ENCODE assay signal across 15 mouse cellular contexts in genomic region chr15:79370281-79370843, GRCm38 (mm10). TPM values are rescaled to one million over a fixed set of nuclear protein-coding genes. Genes with fewer than 3 reads are reported as not detected.
DNase-seq lines count a peak whose midpoint lies in the region; ATAC-seq and TF ChIP-seq lines count a peak whose summit lies in the region.
"Had no signal": no experiment of that assay in that cellular context is flagged by ENCODE, and none has a peak within 500 bp of the region (broad histone marks: within the 10 kb centered on the region; RNA-seq: fewer than 3 reads in every experiment).

No protein-coding gene starts in this region.

- TF ChIP-seq POLR2A in lung, adult 2 months (IDR thresholded peaks at IDR 0.05; ENCODE audit: borderline replicate concordance, extremely low read depth, low read depth, low read length) = no peak

- H3K4me1 ChIP-seq in hindbrain, embryonic 13.5 days (replicated peaks) = peaks cover 6% of the 10 kb centered on the region; the same call in 1 of the 2 replicates
- H3K4me1 ChIP-seq in hindbrain, embryonic 16.5 days (ENCODE audit: control insufficient read depth, insufficient read depth, low read depth, low read length) = no peaks in the 10 kb centered on the region
- H3K4me1 ChIP-seq in lung, postnatal 0 days (ENCODE audit: insufficient read depth, low read depth, low read length) = peaks cover 21% of the 10 kb centered on the region
- peaks cover 27% of the 10 kb centered on the region for H3K4me1 ChIP-seq in lung, adult 2 months (ENCODE audit: control insufficient read depth, insufficient read depth, low read length)
- peaks cover 32% of the 10 kb centered on the region for H3K4me1 ChIP-seq in intestine, embryonic 15.5 days (replicated peaks)
- H3K4me1 ChIP-seq in stomach, embryonic 16.5 days (ENCODE audit: control insufficient read depth, insufficient read depth, low read length) = peaks cover 31% of the 10 kb centered on the region
- H3K4me1 ChIP-seq in forebrain, embryonic 15.5 days = no peaks in the 10 kb centered on the region
- H3K4me1 ChIP-seq: forebrain, embryonic 13.5 days had no signal

- TF ChIP-seq CTCF in lung, postnatal 0 days (IDR thresholded peaks at IDR 0.05) = no peak
- TF ChIP-seq CTCF in lung, adult 2 months (IDR thresholded peaks at IDR 0.05; ENCODE audit: insufficient read depth, low read length) = no peak

- H3K27ac ChIP-seq in hindbrain, embryonic 13.5 days = peak overlapping the region; percentile 18; the same call in 1 of the 2 replicates
- no peak overlapping the region for H3K27ac ChIP-seq in hindbrain, embryonic 16.5 days (ENCODE audit: low read depth, low read length)
- H3K27ac ChIP-seq in lung, postnatal 0 days (ENCODE audit: low read length) = peak overlapping the region; percentile 95
- H3K27ac ChIP-seq in intestine, embryonic 15.5 days = peak overlapping the region; percentile 89; the same call in 1 of the 2 replicates
- H3K27ac ChIP-seq in stomach, embryonic 16.5 days (ENCODE audit: low read length) = peak overlapping the region; percentile 93
- H3K27ac ChIP-seq in forebrain, embryonic 15.5 days (replicated peaks) = no peak overlapping the region
- H3K27ac ChIP-seq: forebrain, embryonic 13.5 days; limb, embryonic 10.5 days had no signal

- TF ChIP-seq EP300 in lung, postnatal 0 days (IDR thresholded peaks at IDR 0.05) = no peak

- peaks cover 73% of the 10 kb centered on the region for H3K36me3 ChIP-seq in hindbrain, embryonic 13.5 days
- peaks cover 11% of the 10 kb centered on the region for H3K36me3 ChIP-seq in hindbrain, embryonic 16.5 days (ENCODE audit: control insufficient read depth, insufficient read depth, low read length)
- H3K36me3 ChIP-seq in lung, postnatal 0 days (ENCODE audit: insufficient read depth, low read length) = peaks cover 9% of the 10 kb centered on the region; the same call in 1 of the 2 replicates
- peaks cover 17% of the 10 kb centered on the region for H3K36me3 ChIP-seq in intestine, embryonic 15.5 days
- peaks cover 4% of the 10 kb centered on the region; the same call in 1 of the 2 replicates for H3K36me3 ChIP-seq in stomach, embryonic 16.5 days (ENCODE audit: control insufficient read depth, insufficient read depth, low read length)
- peaks cover 38% of the 10 kb centered on the region for H3K36me3 ChIP-seq in forebrain, embryonic 15.5 days

- no peaks in the 10 kb centered on the region for H3K27me3 ChIP-seq in hindbrain, embryonic 13.5 days
- H3K27me3 ChIP-seq in hindbrain, embryonic 16.5 days (replicated peaks; ENCODE audit: control insufficient read depth, insufficient read depth, low read length) = no peaks in the 10 kb centered on the region
- no peaks in the 10 kb centered on the region for H3K27me3 ChIP-seq in lung, postnatal 0 days (replicated peaks; ENCODE audit: insufficient read depth, low read length)
- no peaks in the 10 kb centered on the region for H3K27me3 ChIP-seq in intestine, embryonic 15.5 days (replicated peaks)
- no peaks in the 10 kb centered on the region for H3K27me3 ChIP-seq in stomach, embryonic 16.5 days (ENCODE audit: control insufficient read depth, insufficient read depth, low read length)
- H3K27me3 ChIP-seq in forebrain, embryonic 15.5 days = no peaks in the 10 kb centered on the region
- H3K27me3 ChIP-seq: forebrain, embryonic 13.5 days; megakaryocyte, embryonic 14.5 days had no signal

- H3K4me3 ChIP-seq in hindbrain, embryonic 13.5 days = no peak overlapping the region
- H3K4me3 ChIP-seq in hindbrain, embryonic 16.5 days (ENCODE audit: low read length) = no peak overlapping the region
- H3K4me3 ChIP-seq in lung, postnatal 0 days (ENCODE audit: low read depth, low read length) = no peak overlapping the region
- no peak overlapping the region for H3K4me3 ChIP-seq in lung, adult 2 months (replicated peaks; ENCODE audit: extremely low read depth, low read depth, low read length)
- H3K4me3 ChIP-seq in intestine, embryonic 15.5 days (replicated peaks) = no peak overlapping the region
- H3K4me3 ChIP-seq in stomach, embryonic 16.5 days (replicated peaks; ENCODE audit: low read length) = no peak overlapping the region
- H3K4me3 ChIP-seq in forebrain, embryonic 15.5 days = no peak overlapping the region
- H3K4me3 ChIP-seq: forebrain, embryonic 13.5 days; limb, embryonic 10.5 days; megakaryocyte, embryonic 14.5 days had no signal

- WGBS in hindbrain, embryonic 13.5 days = 68% methylated on average over 7 of the region's 7 CpGs
- whole genome bisulfite sequencing in hindbrain, embryonic 16.5 days = 75% methylated on average over 7 of the region's 7 CpGs
- 74% methylated on average over 7 of the region's 7 CpGs for WGBS in lung, postnatal 0 days
- WGBS in lung, adult 2 months = 77% methylated on average over 7 of the region's 7 CpGs
- WGBS in intestine, embryonic 15.5 days = 70% methylated on average over 7 of the region's 7 CpGs
- 77% methylated on average over 7 of the region's 7 CpGs for WGBS in stomach, embryonic 16.5 days
- 90% methylated on average over 7 of the region's 7 CpGs for WGBS in forebrain, embryonic 15.5 days

- no peak for ATAC-seq in hindbrain, embryonic 13.5 days (ENCODE audit: low FRiP score)
- no peak for ATAC-seq in hindbrain, embryonic 16.5 days
- ATAC-seq in lung, postnatal 0 days = no peak
- no peak for ATAC-seq in intestine, embryonic 15.5 days
- ATAC-seq in stomach, embryonic 16.5 days (ENCODE audit: insufficient read depth, low FRiP score) = no peak
- ATAC-seq in forebrain, embryonic 15.5 days (replicated peaks) = no peak
- ATAC-seq: forebrain, embryonic 13.5 days; inflammation-experienced regulatory T-cells, adult 6 months had no signal

- no peak overlapping the region for H3K4me2 ChIP-seq in hindbrain, embryonic 13.5 days
- H3K4me2 ChIP-seq in hindbrain, embryonic 16.5 days (ENCODE audit: low read length) = no peak overlapping the region
- no peak overlapping the region for H3K4me2 ChIP-seq in lung, postnatal 0 days (replicated peaks; ENCODE audit: low read depth, low read length)
- no peak overlapping the region for H3K4me2 ChIP-seq in intestine, embryonic 15.5 days (replicated peaks)
- H3K4me2 ChIP-seq in stomach, embryonic 16.5 days (ENCODE audit: low read depth, low read length) = no peak overlapping the region
- H3K4me2 ChIP-seq in forebrain, embryonic 15.5 days (replicated peaks) = no peak overlapping the region
- H3K4me2 ChIP-seq: forebrain, embryonic 13.5 days had no signal

- H3K9ac ChIP-seq in hindbrain, embryonic 13.5 days = no peak overlapping the region
- no peak overlapping the region for H3K9ac ChIP-seq in hindbrain, embryonic 16.5 days (ENCODE audit: low read depth, low read length)
- 0 out of 2 replicates have a peak overlapping the region, but pooled peaks have one; percentile 23 for H3K9ac ChIP-seq in lung, postnatal 0 days (replicated peaks; ENCODE audit: low read depth)
- no peak overlapping the region for H3K9ac ChIP-seq in intestine, embryonic 15.5 days
- no peak overlapping the region for H3K9ac ChIP-seq in stomach, embryonic 16.5 days (ENCODE audit: low read length)
- no peak overlapping the region for H3K9ac ChIP-seq in forebrain, embryonic 15.5 days (replicated peaks)
- H3K9ac ChIP-seq: forebrain, embryonic 13.5 days had no signal

- no peak for DNase-seq in lung, postnatal 0 days (ENCODE audit: low spot score)
- no peak for DNase-seq in lung, adult 2 months
- DNase-seq: adrenal gland, postnatal 10 days; cerebellum, adult 9-11 months; retina, postnatal 1 day; thymus, postnatal 14 days had no signal

- H3K9me3 ChIP-seq in hindbrain, embryonic 13.5 days = no peaks in the 10 kb centered on the region
- H3K9me3 ChIP-seq in hindbrain, embryonic 16.5 days (ENCODE audit: control insufficient read depth, low read length) = no peaks in the 10 kb centered on the region
- no peaks in the 10 kb centered on the region for H3K9me3 ChIP-seq in lung, postnatal 0 days (ENCODE audit: low read length)
- H3K9me3 ChIP-seq in intestine, embryonic 15.5 days = no peaks in the 10 kb centered on the region
- no peaks in the 10 kb centered on the region for H3K9me3 ChIP-seq in stomach, embryonic 16.5 days (replicated peaks; ENCODE audit: control insufficient read depth, low read length)
- H3K9me3 ChIP-seq in forebrain, embryonic 15.5 days = no peaks in the 10 kb centered on the region
- H3K9me3 ChIP-seq: forebrain, embryonic 13.5 days; limb, embryonic 10.5 days; megakaryocyte, embryonic 14.5 days had no signal

RNA-seq across cellular contexts. Expression of gene Maff, which starts 23.9 kb away (rescaled TPM):
- polyA plus RNA-seq in hindbrain, embryonic 13.5 days (2015; fragmentation: Nextera tagmentation; extraction: Ambion mirVana) = 0.83 and 0.84 TPM in 2 replicates
- polyA plus RNA-seq in hindbrain, embryonic 16.5 days (2015; fragmentation: Nextera tagmentation; extraction: Ambion mirVana) = 1.1 and 1.2 TPM in 2 replicates
- polyA plus RNA-seq in lung, postnatal 0 days (2015; fragmentation: Nextera tagmentation; extraction: Ambion mirVana) = 10.6 and 10.8 TPM in 2 replicates
- 12.1 and 21.0 TPM in 2 replicates for polyA plus RNA-seq in lung, adult 2 months (2012; rRNA removed)
- polyA plus RNA-seq in intestine, embryonic 15.5 days (2015; fragmentation: Nextera tagmentation; extraction: Ambion mirVana) = 5.8 and 7.9 TPM in 2 replicates
- 5.2 and 6.2 TPM in 2 replicates for polyA plus RNA-seq in stomach, embryonic 16.5 days (2015; fragmentation: Nextera tagmentation; extraction: Ambion mirVana)
- 0.79 and 0.97 TPM in 2 replicates for polyA plus RNA-seq in forebrain, embryonic 15.5 days (2015; fragmentation: Nextera tagmentation; extraction: Ambion mirVana)

RNA-seq across cellular contexts. Expression of gene Tmem184b, which starts 33.0 kb away (rescaled TPM):
- polyA plus RNA-seq in hindbrain, embryonic 13.5 days (2015; fragmentation: Nextera tagmentation; extraction: Ambion mirVana) = 37.7 and 39.2 TPM in 2 replicates
- 42.4 and 54.9 TPM in 2 replicates for polyA plus RNA-seq in hindbrain, embryonic 16.5 days (2015; fragmentation: Nextera tagmentation; extraction: Ambion mirVana)
- 55.3 and 56.7 TPM in 2 replicates for polyA plus RNA-seq in lung, postnatal 0 days (2015; fragmentation: Nextera tagmentation; extraction: Ambion mirVana)
- 269 and 331 TPM in 2 replicates for polyA plus RNA-seq in lung, adult 2 months (2012; rRNA removed)
- 49.4 and 51.0 TPM in 2 replicates for polyA plus RNA-seq in intestine, embryonic 15.5 days (2015; fragmentation: Nextera tagmentation; extraction: Ambion mirVana)
- polyA plus RNA-seq in stomach, embryonic 16.5 days (2015; fragmentation: Nextera tagmentation; extraction: Ambion mirVana) = 52.7 and 59.6 TPM in 2 replicates
- 37.5 and 40.8 TPM in 2 replicates for polyA plus RNA-seq in forebrain, embryonic 15.5 days (2015; fragmentation: Nextera tagmentation; extraction: Ambion mirVana)

RNA-seq across cellular contexts. Expression of gene Pla2g6, which starts 42.2 kb away (rescaled TPM):
- 34.5 and 35.5 TPM in 2 replicates for polyA plus RNA-seq in hindbrain, embryonic 13.5 days (2015; fragmentation: Nextera tagmentation; extraction: Ambion mirVana)
- 23.0 and 29.3 TPM in 2 replicates for polyA plus RNA-seq in hindbrain, embryonic 16.5 days (2015; fragmentation: Nextera tagmentation; extraction: Ambion mirVana)
- 11.8 and 13.7 TPM in 2 replicates for polyA plus RNA-seq in lung, postnatal 0 days (2015; fragmentation: Nextera tagmentation; extraction: Ambion mirVana)
- 25.9 and 26.1 TPM in 2 replicates for polyA plus RNA-seq in lung, adult 2 months (2012; rRNA removed)
- polyA plus RNA-seq in intestine, embryonic 15.5 days (2015; fragmentation: Nextera tagmentation; extraction: Ambion mirVana) = 20.2 and 21.6 TPM in 2 replicates
- 15.6 and 20.9 TPM in 2 replicates for polyA plus RNA-seq in stomach, embryonic 16.5 days (2015; fragmentation: Nextera tagmentation; extraction: Ambion mirVana)
- 25.8 and 29.5 TPM in 2 replicates for polyA plus RNA-seq in forebrain, embryonic 15.5 days (2015; fragmentation: Nextera tagmentation; extraction: Ambion mirVana)

Comparison
In these comparisons a context has a peak if more than half of its experiments do, and no peak if none do; other contexts are left out.
1. H3K27ac ChIP-seq: peak in hindbrain, embryonic 13.5 days (single experiment), lung, postnatal 0 days (single experiment), intestine, embryonic 15.5 days (single experiment) and stomach, embryonic 16.5 days (single experiment); none in hindbrain, embryonic 16.5 days (single experiment) and forebrain, embryonic 15.5 days (single experiment).